Mouse (Mus musculus): ENCODE measurements at regions not wholly inside any gene's neighbourhood (a gene's known extent, or its start where the extent isn't known, plus 50 kb on each side); places are given as distances from the start of the nearest gene placed in this dataset.

GRCm38 (mm10) chr17:85932360-85933132, 212.4 kb downstream of the Srbd1 start:
- H3K9ac ChIP-seq (ENCODE audit: low read depth, low read length) = no peak overlapping the region
- H3K27ac ChIP-seq (ENCODE audit: low read length) = no peak overlapping the region
- no peaks in the 10 kb centered on the region for H3K27me3 ChIP-seq (replicated peaks; ENCODE audit: control insufficient read depth, insufficient read depth, low read length)
- no peak overlapping the region for H3K4me2 ChIP-seq (ENCODE audit: low read depth, low read length)
- 83% methylated on average over 30 of the region's 30 CpGs for WGBS
- ATAC-seq = no peak
- no peaks in the 10 kb centered on the region for H3K9me3 ChIP-seq (ENCODE audit: control insufficient read depth, low read length)
- no peaks in the 10 kb centered on the region for H3K36me3 ChIP-seq (ENCODE audit: control insufficient read depth, insufficient read depth, low read length)
- no peaks in the 10 kb centered on the region for H3K4me1 ChIP-seq (ENCODE audit: control insufficient read depth, insufficient read depth, low read length)
- no peak overlapping the region for H3K4me3 ChIP-seq (ENCODE audit: low read length)

GRCm38 (mm10) chr17:85931955-85932354, 213.0 kb downstream of the Srbd1 start:
- Histone ChIP-seq H3K27me3 (replicated peaks; ENCODE audit: control insufficient read depth, insufficient read depth, low read length) (no peaks in the 10 kb centered on the region), H3K9ac (ENCODE audit: low read depth, low read length) (no peak overlapping the region), H3K4me1 (ENCODE audit: control insufficient read depth, insufficient read depth, low read length) (no peaks in the 10 kb centered on the region), H3K27ac (ENCODE audit: low read length) (no peak overlapping the region), H3K9me3 (ENCODE audit: control insufficient read depth, low read length) (no peaks in the 10 kb centered on the region), H3K4me2 (ENCODE audit: low read depth, low read length) (no peak overlapping the region), H3K4me3 (ENCODE audit: low read length) (no peak overlapping the region), H3K36me3 (ENCODE audit: control insufficient read depth, insufficient read depth, low read length) (no peaks in the 10 kb centered on the region)
- ATAC-seq = no peak
- WGBS = 86% methylated on average over 10 of the region's 10 CpGs

- WGBS = 60% methylated on average over 5 of the region's 5 CpGs
- no peaks in the 10 kb centered on the region for H3K36me3 ChIP-seq (ENCODE audit: control insufficient read depth, insufficient read depth, low read length)
- ATAC-seq = no peak
- H3K4me3 ChIP-seq (ENCODE audit: low read length) = no peak overlapping the region
- no peak overlapping the region for H3K27ac ChIP-seq (ENCODE audit: low read length)
- H3K4me2 ChIP-seq (ENCODE audit: low read depth, low read length) = no peak overlapping the region
- no peaks in the 10 kb centered on the region for H3K4me1 ChIP-seq (ENCODE audit: control insufficient read depth, insufficient read depth, low read length)
- no peaks in the 10 kb centered on the region for H3K9me3 ChIP-seq (ENCODE audit: control insufficient read depth, low read length)
- H3K27me3 ChIP-seq (replicated peaks; ENCODE audit: control insufficient read depth, insufficient read depth, low read length) = no peaks in the 10 kb centered on the region
- H3K9ac ChIP-seq (ENCODE audit: low read depth, low read length) = no peak overlapping the region
Measured at GRCm38 (mm10) chr17:85930789-85931188, 214.2 kb downstream of the Srbd1 start.

- no peaks in the 10 kb centered on the region for H3K4me1 ChIP-seq (ENCODE audit: control insufficient read depth, insufficient read depth, low read length)
- 81% methylated on average over 3 of the region's 3 CpGs for WGBS
- no peak overlapping the region for H3K9ac ChIP-seq (ENCODE audit: low read depth, low read length)
- no peak overlapping the region for H3K27ac ChIP-seq (ENCODE audit: low read length)
- no peak overlapping the region for H3K4me3 ChIP-seq (ENCODE audit: low read length)
- no peaks in the 10 kb centered on the region for H3K36me3 ChIP-seq (ENCODE audit: control insufficient read depth, insufficient read depth, low read length)
- no peak for ATAC-seq
- H3K9me3 ChIP-seq (ENCODE audit: control insufficient read depth, low read length) = no peaks in the 10 kb centered on the region
- H3K27me3 ChIP-seq (replicated peaks; ENCODE audit: control insufficient read depth, insufficient read depth, low read length) = no peaks in the 10 kb centered on the region
- no peak overlapping the region for H3K4me2 ChIP-seq (ENCODE audit: low read depth, low read length)
Measured at GRCm38 (mm10) chr17:85930331-85930730, 214.6 kb downstream of the Srbd1 start.

- no peaks in the 10 kb centered on the region for H3K9me3 ChIP-seq (ENCODE audit: control insufficient read depth, low read length)
- no peaks in the 10 kb centered on the region for H3K36me3 ChIP-seq (ENCODE audit: control insufficient read depth, insufficient read depth, low read length)
- no peak overlapping the region for H3K4me2 ChIP-seq (ENCODE audit: low read depth, low read length)
- no peak overlapping the region for H3K27ac ChIP-seq (ENCODE audit: low read length)
- no peak for ATAC-seq
- no peak overlapping the region for H3K4me3 ChIP-seq (ENCODE audit: low read length)
- no peaks in the 10 kb centered on the region for H3K4me1 ChIP-seq (ENCODE audit: control insufficient read depth, insufficient read depth, low read length)
- H3K27me3 ChIP-seq (replicated peaks; ENCODE audit: control insufficient read depth, insufficient read depth, low read length) = no peaks in the 10 kb centered on the region
- H3K9ac ChIP-seq (ENCODE audit: low read depth, low read length) = no peak overlapping the region
- 83% methylated on average over 12 of the region's 12 CpGs for WGBS
Measured at GRCm38 (mm10) chr17:85929699-85930286, 215.2 kb downstream of the Srbd1 start.

GRCm38 (mm10) chr17:85928543-85928942, 216.4 kb downstream of the Srbd1 start:
- no peaks in the 10 kb centered on the region for H3K4me1 ChIP-seq (ENCODE audit: control insufficient read depth, insufficient read depth, low read length)
- no peak overlapping the region for H3K9ac ChIP-seq (ENCODE audit: low read depth, low read length)
- peak; percentile 93 for ATAC-seq
- no peaks in the 10 kb centered on the region for H3K36me3 ChIP-seq (ENCODE audit: control insufficient read depth, insufficient read depth, low read length)
- no peak overlapping the region for H3K4me3 ChIP-seq (ENCODE audit: low read length)
- H3K4me2 ChIP-seq (ENCODE audit: low read depth, low read length) = no peak overlapping the region
- 27% methylated on average over 2 of the region's 2 CpGs for WGBS
- H3K9me3 ChIP-seq (ENCODE audit: control insufficient read depth, low read length) = no peaks in the 10 kb centered on the region
- H3K27ac ChIP-seq (ENCODE audit: low read length) = no peak overlapping the region
- H3K27me3 ChIP-seq (replicated peaks; ENCODE audit: control insufficient read depth, insufficient read depth, low read length) = no peaks in the 10 kb centered on the region

- Histone ChIP-seq H3K9ac (ENCODE audit: low read depth, low read length) (no peak overlapping the region), H3K36me3 (ENCODE audit: control insufficient read depth, insufficient read depth, low read length) (no peaks in the 10 kb centered on the region), H3K4me2 (ENCODE audit: low read depth, low read length) (no peak overlapping the region), H3K27ac (ENCODE audit: low read length) (no peak overlapping the region), H3K27me3 (replicated peaks; ENCODE audit: control insufficient read depth, insufficient read depth, low read length) (no peaks in the 10 kb centered on the region), H3K4me1 (ENCODE audit: control insufficient read depth, insufficient read depth, low read length) (no peaks in the 10 kb centered on the region), H3K4me3 (ENCODE audit: low read length) (no peak overlapping the region), H3K9me3 (ENCODE audit: control insufficient read depth, low read length) (no peaks in the 10 kb centered on the region)
- ATAC-seq = no peak
- WGBS = 78% methylated on average over 9 of the region's 9 CpGs
Measured at GRCm38 (mm10) chr17:85927261-85927660, 217.7 kb downstream of the Srbd1 start.

GRCm38 (mm10) chr17:85926044-85926443, 218.9 kb downstream of the Srbd1 start:
- Histone ChIP-seq H3K4me3 (ENCODE audit: low read length) (no peak overlapping the region), H3K27ac (ENCODE audit: low read length) (no peak overlapping the region), H3K9me3 (ENCODE audit: control insufficient read depth, low read length) (no peaks in the 10 kb centered on the region), H3K9ac (ENCODE audit: low read depth, low read length) (no peak overlapping the region), H3K27me3 (replicated peaks; ENCODE audit: control insufficient read depth, insufficient read depth, low read length) (no peaks in the 10 kb centered on the region), H3K36me3 (ENCODE audit: control insufficient read depth, insufficient read depth, low read length) (no peaks in the 10 kb centered on the region), H3K4me1 (ENCODE audit: control insufficient read depth, insufficient read depth, low read length) (peaks cover 5% of the 10 kb centered on the region), H3K4me2 (ENCODE audit: low read depth, low read length) (no peak overlapping the region)
- ATAC-seq = no peak
- 76% methylated on average over 4 of the region's 4 CpGs for WGBS

- H3K4me3 ChIP-seq (ENCODE audit: low read length) = no peak overlapping the region
- no peak overlapping the region for H3K4me2 ChIP-seq (ENCODE audit: low read depth, low read length)
- H3K27ac ChIP-seq (ENCODE audit: low read length) = no peak overlapping the region
- H3K9ac ChIP-seq (ENCODE audit: low read depth, low read length) = no peak overlapping the region
- ATAC-seq = no peak; the same call in 1 of the 2 replicates
- H3K36me3 ChIP-seq (ENCODE audit: control insufficient read depth, insufficient read depth, low read length) = no peaks in the 10 kb centered on the region
- peaks cover 5% of the 10 kb centered on the region for H3K4me1 ChIP-seq (ENCODE audit: control insufficient read depth, insufficient read depth, low read length)
- H3K9me3 ChIP-seq (ENCODE audit: control insufficient read depth, low read length) = no peaks in the 10 kb centered on the region
- WGBS = 50% methylated on average over 8 of the region's 8 CpGs
- 0 out of 2 replicates have a peak, but pooled peaks cover 2% of the 10 kb centered on the region for H3K27me3 ChIP-seq (replicated peaks; ENCODE audit: control insufficient read depth, insufficient read depth, low read length)
Measured at GRCm38 (mm10) chr17:85921219-85921673, 223.7 kb downstream of the Srbd1 start.

Measured in intestine, embryonic 16.5 days (tissue).